Mouse (Mus musculus): Measurements from ENCODE around the gene Gab1. TPM values are rescaled to one million over a fixed set of nuclear protein-coding genes. Genes with fewer than 3 reads are reported as not detected.
A peak's percentile ranks its signal among the peaks of the same experiment; 100 is the strongest.

Gab1 gene
- total RNA-seq, 2 experiments from 2014 or later: 3.0 to 6.0 TPM

DNA sequence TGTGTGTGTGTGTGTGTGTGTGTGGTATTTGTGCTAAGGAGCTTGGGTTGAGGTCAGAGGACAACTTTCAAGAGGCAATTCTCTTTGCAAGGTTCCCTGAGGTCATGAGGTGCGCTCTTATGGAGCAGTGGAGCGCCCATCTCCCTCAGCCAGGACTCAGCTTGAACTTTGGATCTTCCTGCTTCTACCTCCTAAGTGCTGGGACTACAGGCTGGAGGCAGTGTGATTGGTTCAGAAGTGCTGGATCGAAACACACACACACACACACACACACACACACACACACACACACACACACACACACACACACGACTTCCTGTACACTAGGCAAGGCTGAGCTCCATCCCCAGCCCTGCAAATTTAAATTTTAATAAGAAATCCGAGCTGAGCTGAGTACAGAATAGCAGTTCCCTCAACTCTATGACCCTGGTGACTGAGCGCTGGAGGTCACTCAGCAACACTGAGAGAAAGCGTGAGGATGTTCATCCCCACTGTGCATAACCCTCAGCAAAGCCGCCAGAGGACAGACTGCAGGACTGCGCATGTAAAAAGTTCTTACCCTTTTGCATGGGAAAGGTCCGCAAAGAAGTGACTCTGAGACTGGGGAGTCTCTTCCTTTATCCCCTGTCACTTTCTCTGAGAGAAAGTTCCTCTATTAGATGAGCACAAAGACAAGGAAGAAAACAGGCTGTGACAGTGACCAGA, 6.4 kb downstream of the Gab1 start:
- no peak for ATAC-seq (replicated peaks; ENCODE audit: poor library complexity)

- no peak for ATAC-seq (replicated peaks; ENCODE audit: poor library complexity)
Observed at GRCm38 (mm10) chr8:80872688-80873087, 7.6 kb downstream of the Gab1 start.

- no peak for ATAC-seq (replicated peaks; ENCODE audit: poor library complexity)
Observed at GRCm38 (mm10) chr8:80871400-80871799, 8.9 kb downstream of the Gab1 start.

GRCm38 (mm10) chr8:80870535-80871204, 9.6 kb downstream of the Gab1 start:
- ATAC-seq (replicated peaks; ENCODE audit: poor library complexity): no peak

- no peak for ATAC-seq (replicated peaks; ENCODE audit: poor library complexity)
Observed at GRCm38 (mm10) chr8:80869881-80870328, 10.4 kb downstream of the Gab1 start.

DNA sequence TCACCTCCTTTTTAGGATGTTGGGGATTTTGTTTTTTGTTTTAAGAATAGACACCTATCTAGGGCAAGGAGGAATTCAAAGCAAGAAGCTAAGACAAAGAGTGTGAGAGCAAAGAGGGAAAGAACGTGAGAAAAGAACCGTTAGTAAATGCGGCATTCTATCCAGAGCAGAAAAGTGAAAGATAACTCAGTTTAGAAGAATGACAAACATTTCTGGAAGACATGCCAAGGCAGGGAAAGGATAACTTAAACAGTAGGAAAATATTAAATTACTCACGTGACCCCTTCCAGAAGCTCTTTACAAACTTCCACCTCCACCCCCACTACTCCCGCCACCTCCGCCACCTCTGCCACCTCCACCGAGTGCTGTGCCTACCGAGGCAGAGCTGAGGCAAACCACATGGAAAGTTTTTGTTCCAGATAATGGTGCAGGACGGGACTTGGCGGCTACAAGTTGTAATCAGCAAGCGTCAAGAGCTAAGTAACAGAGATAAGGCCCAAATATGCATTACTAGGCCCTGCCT, 11.5 kb downstream of the Gab1 start:
- peak; percentile 90 for ATAC-seq (replicated peaks; ENCODE audit: poor library complexity)

- no peak for ATAC-seq (replicated peaks; ENCODE audit: poor library complexity)
Observed at GRCm38 (mm10) chr8:80868006-80868702, 12.2 kb downstream of the Gab1 start.

- ATAC-seq (replicated peaks; ENCODE audit: poor library complexity): 0 out of 2 replicates have a peak, but pooled peaks have one; percentile 29
Observed at GRCm38 (mm10) chr8:80867598-80867997, 12.7 kb downstream of the Gab1 start.

GRCm38 (mm10) chr8:80865181-80865784, 15.0 kb downstream of the Gab1 start:
- peak; percentile 43 for ATAC-seq (replicated peaks; ENCODE audit: poor library complexity)

GRCm38 (mm10) chr8:80863393-80863792, 16.9 kb downstream of the Gab1 start:
- ATAC-seq (replicated peaks; ENCODE audit: poor library complexity): no peak

DNA sequence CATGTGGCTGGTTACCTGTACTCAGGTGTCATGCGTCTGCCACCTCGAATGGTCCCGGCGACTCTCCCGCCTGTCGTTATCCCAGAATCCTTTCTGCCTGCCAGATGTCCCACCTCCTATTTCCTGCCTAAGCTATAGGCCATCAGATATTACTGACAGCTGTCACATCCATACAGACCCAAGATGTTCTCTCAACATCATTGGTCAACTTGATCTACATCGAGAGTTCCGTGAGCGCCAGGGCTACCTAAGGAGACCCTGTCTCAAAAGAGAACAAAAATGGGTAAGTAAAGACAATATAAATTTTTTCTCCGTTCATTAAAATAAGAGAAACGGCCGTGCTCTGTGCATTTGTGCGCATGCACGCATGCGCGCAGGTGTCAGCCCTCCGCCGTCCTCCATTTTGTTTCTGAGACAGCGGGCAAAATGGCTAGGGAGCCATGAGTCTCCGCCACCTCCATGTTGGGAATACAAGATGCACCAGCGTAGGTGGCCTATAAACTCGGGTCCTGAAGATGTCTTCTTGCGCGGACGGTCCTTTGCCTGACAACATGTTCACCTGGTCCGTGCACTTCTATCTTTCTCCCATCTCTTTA, 21.0 kb downstream of the Gab1 start:
- no peak for ATAC-seq (replicated peaks; ENCODE audit: poor library complexity)

- ATAC-seq (replicated peaks; ENCODE audit: poor library complexity): no peak
Observed at GRCm38 (mm10) chr8:80857851-80858367, 22.4 kb downstream of the Gab1 start.

DNA sequence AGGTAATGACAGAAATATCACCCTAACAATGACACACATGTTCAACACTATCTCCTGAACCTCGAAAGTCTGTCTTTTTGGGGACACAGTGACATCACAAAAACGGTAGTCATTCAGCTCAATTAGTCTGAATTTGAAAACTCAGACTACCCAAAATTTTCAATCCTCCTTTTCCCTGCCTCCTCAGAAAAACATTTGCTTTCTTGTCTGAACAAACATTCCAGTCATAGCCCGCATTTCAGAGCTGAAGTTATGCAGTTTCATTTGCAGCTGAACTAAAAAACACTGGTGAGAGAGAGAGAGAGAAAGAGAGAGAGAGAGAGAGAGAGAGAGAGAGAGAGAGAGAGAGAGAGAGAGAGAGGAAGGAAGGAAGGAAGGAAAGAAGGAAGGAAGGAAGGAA, 23.2 kb downstream of the Gab1 start:
- ATAC-seq (replicated peaks; ENCODE audit: poor library complexity): no peak

GRCm38 (mm10) chr8:80856606-80857005, 23.7 kb downstream of the Gab1 start:
- ATAC-seq (replicated peaks; ENCODE audit: poor library complexity): 0 out of 2 replicates have a peak, but pooled peaks have one; percentile 25

- peak; percentile 53 for ATAC-seq (replicated peaks; ENCODE audit: poor library complexity)
Observed at GRCm38 (mm10) chr8:80853622-80854021, 26.7 kb downstream of the Gab1 start.

DNA sequence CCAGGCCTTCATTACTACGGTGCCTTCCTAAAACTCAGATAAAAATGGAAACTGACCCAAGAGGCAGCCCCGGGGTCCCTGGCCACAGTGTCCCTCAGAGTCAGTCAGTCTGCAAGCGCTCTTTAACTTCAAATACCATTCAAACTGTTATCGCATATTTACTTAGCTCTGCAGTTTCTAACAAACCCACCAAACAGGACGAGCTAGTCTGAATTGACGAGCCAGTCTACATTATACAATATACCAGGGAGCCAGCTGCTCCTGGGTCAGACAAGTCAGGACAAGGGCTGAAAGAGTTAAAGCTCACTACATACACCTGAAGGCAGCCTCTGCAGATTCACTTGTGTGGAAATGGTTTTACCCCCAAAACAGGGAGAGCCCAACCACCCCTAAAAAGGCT, 27.1 kb downstream of the Gab1 start:
- no peak for ATAC-seq (replicated peaks; ENCODE audit: poor library complexity)

GRCm38 (mm10) chr8:80852412-80853165, 27.7 kb downstream of the Gab1 start:
- no peak for ATAC-seq (replicated peaks; ENCODE audit: poor library complexity)

DNA sequence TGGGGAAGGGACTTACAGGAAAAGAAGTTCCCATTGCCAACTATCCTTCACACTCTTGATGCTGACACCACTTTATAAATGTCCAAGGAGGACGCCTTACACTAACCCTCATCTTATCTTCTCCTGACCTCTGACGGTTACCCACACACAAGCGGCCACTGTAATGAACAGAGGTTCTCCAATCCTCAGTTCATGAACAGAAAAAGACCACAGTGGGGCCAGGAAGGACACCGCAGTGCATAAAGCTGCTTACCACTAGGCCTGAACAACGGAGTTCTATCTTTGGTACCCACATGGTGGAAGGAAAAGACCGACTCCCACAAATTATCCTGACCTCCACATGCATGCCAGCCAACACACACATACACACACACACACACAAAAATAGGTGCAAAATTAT, 28.7 kb downstream of the Gab1 start:
- ATAC-seq (replicated peaks; ENCODE audit: poor library complexity): no peak

DNA sequence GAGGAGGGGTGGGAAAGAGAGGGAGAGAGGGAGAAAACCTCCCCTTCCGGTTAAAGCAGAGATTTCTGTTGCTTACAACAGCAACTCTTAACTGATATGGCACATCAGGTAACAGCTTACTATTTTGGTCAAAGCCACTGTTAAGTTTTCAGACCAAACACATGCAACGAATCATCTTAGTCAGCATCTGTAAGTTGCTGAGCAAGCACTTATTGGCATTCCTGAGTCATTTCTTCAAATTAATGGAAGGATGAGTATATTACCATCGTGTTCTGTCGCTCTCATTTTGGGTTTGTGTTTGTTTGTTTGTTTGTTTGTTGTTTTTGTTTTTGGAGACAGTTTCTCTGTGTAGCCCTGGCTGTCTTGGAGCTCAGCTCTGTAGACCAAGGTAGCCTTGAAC, 30.3 kb downstream of the Gab1 start:
- no peak for ATAC-seq (replicated peaks; ENCODE audit: poor library complexity)

DNA sequence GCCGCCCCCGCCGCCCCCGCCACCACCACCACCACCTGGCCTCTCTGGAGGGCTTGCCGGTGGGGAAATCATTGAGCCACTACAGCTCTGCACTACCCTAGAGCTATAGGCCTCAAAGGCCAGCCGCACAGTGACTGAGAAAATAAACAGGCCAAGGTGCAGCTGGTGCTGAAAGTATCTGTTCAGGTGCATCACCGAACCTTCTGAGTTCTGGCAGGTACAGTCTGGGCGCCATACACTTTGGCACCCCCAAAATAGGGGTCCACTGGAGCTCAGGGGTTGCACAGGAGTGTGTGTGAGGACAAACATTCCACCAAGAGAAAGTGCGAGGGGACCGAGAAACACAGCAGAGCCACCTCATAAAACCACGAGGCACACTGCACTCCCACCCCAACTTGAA, 31.7 kb downstream of the Gab1 start:
- no peak for ATAC-seq (replicated peaks; ENCODE audit: poor library complexity)
